Mouse (Mus musculus): Measurements from ENCODE around the gene Pcolce2. TPM values are rescaled to one million over a fixed set of nuclear protein-coding genes. Genes with fewer than 3 reads are reported as not detected.
A peak's percentile ranks its signal among the peaks of the same experiment; 100 is the strongest.

Gene Pcolce2
- total and polyA plus RNA-seq, 2 experiments from 2014 or later = 2.6 to 3.4 TPM

DNA sequence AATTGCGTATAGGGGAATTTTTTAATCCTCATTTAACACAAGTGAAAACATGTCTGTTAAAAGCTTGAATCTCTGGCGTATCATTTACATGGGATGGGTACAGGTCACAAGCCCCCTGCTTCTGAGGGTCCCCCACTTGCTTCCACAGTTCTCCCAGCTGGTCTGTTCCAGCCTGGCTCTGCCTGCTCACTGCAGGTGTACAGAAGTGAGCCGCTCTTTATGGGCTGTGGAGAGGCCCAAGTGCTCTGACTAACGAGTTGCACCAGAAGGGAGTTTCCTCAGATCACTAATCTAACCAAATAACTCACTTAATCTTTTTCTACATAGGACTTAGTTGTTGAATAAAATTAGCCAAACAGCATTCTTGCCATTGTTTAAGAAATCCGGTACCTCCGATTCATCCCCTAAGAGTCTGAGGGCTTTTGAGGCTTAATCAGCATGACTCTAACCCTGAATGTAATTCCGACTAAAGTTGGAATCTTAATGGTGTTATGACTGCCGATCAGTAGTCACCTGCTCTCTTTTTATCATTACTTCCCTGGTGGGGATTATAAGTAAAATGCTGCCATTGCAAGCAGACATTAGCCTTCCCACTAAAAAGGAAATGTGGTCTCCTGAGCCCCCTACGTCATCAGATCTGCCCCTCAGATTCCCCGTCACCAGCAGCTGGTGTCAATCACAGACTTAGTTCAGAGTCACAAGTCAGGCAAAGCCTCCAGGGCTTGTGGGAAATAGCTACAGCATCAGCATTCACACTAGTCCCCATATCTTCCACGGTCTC, 48.4 kb downstream of the Pcolce2 start:
- Histone ChIP-seq H3K27me3 (ENCODE audit: control insufficient read depth, insufficient read depth, low read length) (no peaks in the 10 kb centered on the region), H3K4me3 (ENCODE audit: low read depth, low read length) (no peak overlapping the region), H3K4me1 (ENCODE audit: control insufficient read depth, insufficient read depth) (no peaks in the 10 kb centered on the region), H3K36me3 (replicated peaks; ENCODE audit: control insufficient read depth, insufficient read depth, low read length) (no peaks in the 10 kb centered on the region), H3K9me3 (replicated peaks; ENCODE audit: control insufficient read depth, low read length) (no peaks in the 10 kb centered on the region), H3K4me2 (ENCODE audit: low read depth, low read length) (no peak overlapping the region), H3K9ac (replicated peaks; ENCODE audit: low read depth, low read length) (no peak overlapping the region), H3K27ac (ENCODE audit: low read depth) (no peak overlapping the region)
- TF ChIP-seq CTCF (IDR thresholded peaks at IDR 0.05; ENCODE audit: low read depth) = no peak
- no peak for TF ChIP-seq EP300 (IDR thresholded peaks at IDR 0.05; ENCODE audit: low read depth)
- 68% methylated on average over 11 of the region's 11 CpGs for WGBS
- DNase-seq (ENCODE audit: low spot score) (no peak), ATAC-seq (ENCODE audit: insufficient read depth, low read depth) (no peak)

DNA sequence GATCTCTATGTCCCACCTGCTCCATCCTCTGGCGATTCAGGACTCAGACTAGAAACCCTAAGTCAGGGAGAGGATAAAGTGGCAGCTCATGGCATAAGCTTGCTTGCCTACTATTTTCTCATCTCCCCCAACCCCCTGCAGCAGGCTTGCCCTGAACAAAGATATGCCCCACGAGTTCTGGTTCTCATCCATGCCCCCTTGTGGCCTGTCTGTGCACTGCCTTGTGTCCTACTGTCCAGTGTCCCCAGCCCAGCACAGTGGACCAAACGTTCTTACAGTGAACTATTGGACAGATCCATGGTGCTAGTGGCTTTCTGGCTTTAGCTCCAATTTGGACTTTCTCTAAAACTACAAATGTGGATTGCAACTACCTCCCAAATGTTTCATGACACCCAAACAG, 50.7 kb downstream of the Pcolce2 start:
- Histone ChIP-seq H3K9ac (replicated peaks; ENCODE audit: low read depth, low read length) (no peak overlapping the region), H3K4me3 (ENCODE audit: low read depth, low read length) (no peak overlapping the region), H3K27me3 (ENCODE audit: control insufficient read depth, insufficient read depth, low read length) (no peaks in the 10 kb centered on the region), H3K36me3 (replicated peaks; ENCODE audit: control insufficient read depth, insufficient read depth, low read length) (no peaks in the 10 kb centered on the region), H3K4me2 (ENCODE audit: low read depth, low read length) (no peak overlapping the region), H3K27ac (ENCODE audit: low read depth) (no peak overlapping the region), H3K9me3 (replicated peaks; ENCODE audit: control insufficient read depth, low read length) (no peaks in the 10 kb centered on the region), H3K4me1 (ENCODE audit: control insufficient read depth, insufficient read depth) (no peaks in the 10 kb centered on the region)
- TF ChIP-seq CTCF (IDR thresholded peaks at IDR 0.05; ENCODE audit: low read depth) (peak; percentile 62), EP300 (IDR thresholded peaks at IDR 0.05; ENCODE audit: low read depth) (no peak)
- no peak for DNase-seq (ENCODE audit: low spot score)
- WGBS = 51% methylated on average over 3 of the region's 3 CpGs
- ATAC-seq (ENCODE audit: insufficient read depth, low read depth) = no peak

DNA sequence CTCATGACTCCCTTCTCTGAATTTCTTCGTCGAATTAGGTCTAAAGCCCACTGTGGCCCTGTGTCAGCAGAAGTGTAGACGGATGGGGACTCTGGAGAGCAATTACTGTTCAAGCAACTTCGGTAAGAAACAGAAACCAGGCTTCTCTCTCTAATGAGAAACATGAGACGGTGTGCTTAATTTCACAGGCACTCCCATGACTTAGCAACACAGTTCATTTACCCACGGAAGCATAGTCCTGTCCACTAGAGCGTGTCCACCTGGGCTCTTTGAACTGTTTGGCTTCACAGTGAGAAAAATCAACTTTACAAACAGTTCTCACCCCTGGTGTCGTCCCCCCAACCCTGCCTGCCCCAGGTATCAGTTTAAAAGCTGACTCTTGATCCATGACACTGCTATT, 55.4 kb downstream of the Pcolce2 start:
- TF ChIP-seq CTCF (IDR thresholded peaks at IDR 0.05; ENCODE audit: low read depth) = no peak
- no peak for TF ChIP-seq EP300 (IDR thresholded peaks at IDR 0.05; ENCODE audit: low read depth)
- Histone ChIP-seq H3K27ac (ENCODE audit: low read depth) (no peak overlapping the region), H3K4me3 (ENCODE audit: low read depth, low read length) (no peak overlapping the region), H3K36me3 (replicated peaks; ENCODE audit: control insufficient read depth, insufficient read depth, low read length) (no peaks in the 10 kb centered on the region), H3K4me2 (ENCODE audit: low read depth, low read length) (no peak overlapping the region), H3K9me3 (replicated peaks; ENCODE audit: control insufficient read depth, low read length) (no peaks in the 10 kb centered on the region), H3K9ac (replicated peaks; ENCODE audit: low read depth, low read length) (no peak overlapping the region), H3K27me3 (ENCODE audit: control insufficient read depth, insufficient read depth, low read length) (0 out of 2 replicates have a peak, but pooled peaks cover 7% of the 10 kb centered on the region), H3K4me1 (ENCODE audit: control insufficient read depth, insufficient read depth) (no peaks in the 10 kb centered on the region)
- no peak for ATAC-seq (ENCODE audit: insufficient read depth, low read depth)
- no peak for DNase-seq (ENCODE audit: low spot score)
- 70% methylated on average over 8 of the region's 8 CpGs for WGBS

DNA sequence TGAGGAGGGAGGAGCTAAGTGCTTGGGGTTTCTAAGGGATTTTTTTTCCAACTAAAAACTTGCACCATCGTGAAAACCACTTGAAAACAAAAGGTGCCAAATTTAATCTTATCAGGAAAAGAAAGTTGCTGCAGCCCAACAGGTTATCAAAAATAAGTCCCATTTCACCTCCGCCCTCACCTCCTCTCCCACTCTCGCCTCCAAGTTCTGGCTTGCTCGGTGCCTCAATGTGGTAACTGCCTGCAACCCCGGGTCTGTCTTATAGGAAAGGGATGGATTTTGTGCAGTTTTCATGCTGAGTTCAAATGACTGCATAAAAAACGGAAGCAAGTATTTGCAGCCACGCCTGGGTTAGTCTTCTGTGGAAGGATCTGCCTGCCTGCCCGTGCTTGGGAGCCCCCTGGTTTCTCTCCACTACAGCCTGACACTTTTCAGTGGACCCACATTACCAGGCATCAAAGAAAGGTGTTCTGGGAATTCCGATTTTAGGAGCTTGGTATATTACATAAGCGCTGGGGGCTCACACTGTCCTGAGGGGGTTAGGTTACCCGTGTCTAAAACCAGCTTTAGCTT, 56.2 kb downstream of the Pcolce2 start:
- no peak overlapping the region for H3K9ac ChIP-seq (replicated peaks; ENCODE audit: low read depth, low read length)
- no peaks in the 10 kb centered on the region for H3K4me1 ChIP-seq (ENCODE audit: control insufficient read depth, insufficient read depth)
- no peaks in the 10 kb centered on the region for H3K36me3 ChIP-seq (replicated peaks; ENCODE audit: control insufficient read depth, insufficient read depth, low read length)
- ATAC-seq (ENCODE audit: insufficient read depth, low read depth) = no peak
- no peak overlapping the region for H3K27ac ChIP-seq (ENCODE audit: low read depth)
- TF ChIP-seq CTCF (IDR thresholded peaks at IDR 0.05; ENCODE audit: low read depth) (no peak), EP300 (IDR thresholded peaks at IDR 0.05; ENCODE audit: low read depth) (no peak)
- WGBS = 66% methylated on average over 11 of the region's 11 CpGs
- H3K4me3 ChIP-seq (ENCODE audit: low read depth, low read length) = peak overlapping the region; percentile 8; the same call in 1 of the 2 replicates
- peak overlapping the region; percentile 23 for H3K4me2 ChIP-seq (ENCODE audit: low read depth, low read length)
- DNase-seq (ENCODE audit: low spot score) = no peak
- 0 out of 2 replicates have a peak, but pooled peaks cover 7% of the 10 kb centered on the region for H3K27me3 ChIP-seq (ENCODE audit: control insufficient read depth, insufficient read depth, low read length)
- no peaks in the 10 kb centered on the region for H3K9me3 ChIP-seq (replicated peaks; ENCODE audit: control insufficient read depth, low read length)

DNA sequence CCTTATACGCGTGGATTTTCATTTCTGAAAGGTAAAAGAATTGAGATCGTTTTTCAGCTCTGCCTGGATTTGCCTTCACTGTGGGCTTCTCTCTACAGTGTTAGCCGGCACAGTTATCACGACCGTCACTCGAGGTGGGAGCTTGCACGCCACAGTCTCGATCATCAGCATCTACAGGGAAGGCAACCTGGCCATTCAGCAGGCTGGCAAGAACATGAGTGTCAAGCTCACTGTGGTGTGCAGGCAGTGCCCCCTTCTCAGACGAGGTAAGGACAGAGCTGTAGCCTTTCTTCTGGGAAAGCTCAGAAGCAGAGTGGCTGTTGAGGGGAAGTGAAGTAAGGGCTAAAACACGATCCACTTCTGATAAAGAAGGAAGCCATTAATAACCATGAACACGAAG, 57.1 kb downstream of the Pcolce2 start:
- 58% methylated on average over 12 of the region's 12 CpGs for WGBS
- ATAC-seq (ENCODE audit: insufficient read depth, low read depth) = no peak
- no peak for DNase-seq (ENCODE audit: low spot score)
- H3K27ac ChIP-seq (ENCODE audit: low read depth) = no peak overlapping the region
- H3K9me3 ChIP-seq (replicated peaks; ENCODE audit: control insufficient read depth, low read length) = no peaks in the 10 kb centered on the region
- no peaks in the 10 kb centered on the region for H3K4me1 ChIP-seq (ENCODE audit: control insufficient read depth, insufficient read depth)
- no peaks in the 10 kb centered on the region for H3K36me3 ChIP-seq (replicated peaks; ENCODE audit: control insufficient read depth, insufficient read depth, low read length)
- no peak overlapping the region for H3K4me3 ChIP-seq (ENCODE audit: low read depth, low read length)
- H3K27me3 ChIP-seq (ENCODE audit: control insufficient read depth, insufficient read depth, low read length) = 0 out of 2 replicates have a peak, but pooled peaks cover 7% of the 10 kb centered on the region
- no peak for TF ChIP-seq EP300 (IDR thresholded peaks at IDR 0.05; ENCODE audit: low read depth)
- TF ChIP-seq CTCF (IDR thresholded peaks at IDR 0.05; ENCODE audit: low read depth) = no peak
- peak overlapping the region; percentile 31; the same call in 1 of the 2 replicates for H3K4me2 ChIP-seq (ENCODE audit: low read depth, low read length)
- no peak overlapping the region for H3K9ac ChIP-seq (replicated peaks; ENCODE audit: low read depth, low read length)

All from heart, postnatal 0 days (tissue).